Mouse (Mus musculus) lung, embryonic 14.5 days (tissue): ENCODE results near the gene Tgfbr2. TPM values are rescaled to one million over a fixed set of nuclear protein-coding genes. Genes with fewer than 3 reads are reported as not detected.

Experiments used
- ATAC-seq: fragments of 200-750 bp; cut with Nextera tagmentation; 2 replicates; pipeline ENCODE4 v1.8.0; 2017; ENCODE audit warnings: mild to moderate bottlenecking, moderate TSS enrichment, moderate library complexity; ENCODE audit not compliant: insufficient read depth
- DNase-seq: peaks from one replicate; pipeline ENCODE4 v3.0.0-alpha.2; 2015
- H3K27ac ChIP-seq: fragments of 300-500 bp; sonication (generic); 2 replicates; pipeline ENCODE4 v1.5.1; 2014; ENCODE audit warnings: low read depth, mild to moderate bottlenecking, moderate library complexity
- H3K27me3 ChIP-seq: fragments of 300-500 bp; sonication (generic); 2 replicates; pipeline ENCODE4 v1.6.1; 2014; ENCODE audit warnings: low read length, control low read depth; ENCODE audit not compliant: insufficient read depth
- H3K36me3 ChIP-seq: fragments of 300-500 bp; sonication (generic); 2 replicates; pipeline ENCODE4 v1.6.1; 2014; ENCODE audit warnings: control low read depth; ENCODE audit not compliant: insufficient read depth
- H3K4me1 ChIP-seq: fragments of 300-500 bp; sonication (generic); 2 replicates; pipeline ENCODE4 v1.6.1; 2014; ENCODE audit warnings: antibody characterized with exemption, control low read depth; ENCODE audit not compliant: insufficient read depth
- H3K4me2 ChIP-seq: fragments of 300-500 bp; sonication (generic); 2 replicates; pipeline ENCODE4 v1.6.1; 2014; ENCODE audit warnings: mild to moderate bottlenecking
- H3K4me3 ChIP-seq: fragments of 300-500 bp; sonication (generic); 2 replicates; pipeline ENCODE4 v1.5.1; 2014; ENCODE audit warnings: low read depth, low read length
- H3K9ac ChIP-seq: fragments of 300-500 bp; sonication (generic); 2 replicates; pipeline ENCODE4 v1.6.1; 2014
- H3K9me3 ChIP-seq: fragments of 300-500 bp; sonication (generic); 2 replicates; pipeline ENCODE4 v1.6.1; 2016; ENCODE audit warnings: low read depth, low read length, control low read depth
- CTCF ChIP-seq: IDR thresholded peaks from 2 replicates; pipeline ENCODE4 v1.5.1; 2016; ENCODE audit warnings: antibody characterized with exemption, low read depth
- WGBS: fragments of 180-500 bp; shearing (Covaris S2); extraction: QIAGEN DNeasy Blood & Tissue Kit; methylation state at CpG from one replicate; pipeline ENCODE4 v1.1.7; 2014; 5-methylcytosine and 5-hydroxymethylcytosine counted together
- polyA plus RNA-seq: library from polyadenylated mRNA; unstranded; fragments of >200 nt; fragmentation: Nextera tagmentation; extraction: Ambion mirVana; gene quantifications from 2 replicates; pipeline ENCODE4 v1.2.1, GENCODE M21; 2014

Gene Tgfbr2
- polyA plus RNA-seq, 1 experiment from 2014 or later, result 51.3 TPM

GRCm38 (mm10) chr9:116169067-116169466, 6.1 kb downstream of the Tgfbr2 start:
- Histone ChIP-seq H3K4me1 (peaks cover 16% of the 10 kb centered on the region), H3K9me3 (no peaks in the 10 kb centered on the region), H3K9ac (no peak overlapping the region), H3K4me2 (no peak overlapping the region), H3K4me3 (no peak overlapping the region), H3K36me3 (0 out of 2 replicates have a peak, but pooled peaks cover 3% of the 10 kb centered on the region), H3K27ac (no peak overlapping the region), H3K27me3 (no peaks in the 10 kb centered on the region)
- no peak for TF ChIP-seq CTCF
- 67% methylated on average over 6 of the region's 6 CpGs for WGBS
- no peak for ATAC-seq
- DNase-seq, result no peak

- H3K4me1 ChIP-seq, result peaks cover 12% of the 10 kb centered on the region
Measured at GRCm38 (mm10) chr9:116167304-116167880, 7.8 kb downstream of the Tgfbr2 start.

GRCm38 (mm10) chr9:116166363-116166762, 8.8 kb downstream of the Tgfbr2 start:
- H3K4me1 ChIP-seq, result peaks cover 3% of the 10 kb centered on the region; the same call in 1 of the 2 replicates
- WGBS, result 88% methylated on average over 6 of the region's 6 CpGs
- H3K27me3 ChIP-seq, result no peaks in the 10 kb centered on the region
- no peak overlapping the region for H3K27ac ChIP-seq
- 0 out of 2 replicates have a peak, but pooled peaks cover 3% of the 10 kb centered on the region for H3K36me3 ChIP-seq
- H3K9ac ChIP-seq, result no peak overlapping the region
- no peak overlapping the region for H3K4me3 ChIP-seq
- H3K9me3 ChIP-seq, result no peaks in the 10 kb centered on the region
- no peak for DNase-seq
- no peak for ATAC-seq
- TF ChIP-seq CTCF, result no peak
- H3K4me2 ChIP-seq, result no peak overlapping the region

More at GRCm38 (mm10) chr9:116167304-116167880, 7.8 kb downstream of the Tgfbr2 start:
- WGBS, result 73% methylated on average over 6 of the region's 6 CpGs
- 0 out of 2 replicates have a peak, but pooled peaks cover 3% of the 10 kb centered on the region for H3K36me3 ChIP-seq
- H3K9me3 ChIP-seq, result no peaks in the 10 kb centered on the region
- H3K27ac ChIP-seq, result no peak overlapping the region
- ATAC-seq (no peak), DNase-seq (no peak)
- no peak overlapping the region for H3K9ac ChIP-seq
- no peak overlapping the region for H3K4me3 ChIP-seq
- H3K4me2 ChIP-seq, result no peak overlapping the region
- TF ChIP-seq CTCF, result no peak
- no peaks in the 10 kb centered on the region for H3K27me3 ChIP-seq

- Histone ChIP-seq H3K9me3 (no peaks in the 10 kb centered on the region), H3K4me1 (no peaks in the 10 kb centered on the region), H3K4me2 (no peak overlapping the region), H3K9ac (no peak overlapping the region), H3K4me3 (no peak overlapping the region), H3K27ac (no peak overlapping the region), H3K36me3 (no peaks in the 10 kb centered on the region), H3K27me3 (no peaks in the 10 kb centered on the region)
- 72% methylated on average over 6 of the region's 6 CpGs for WGBS
- ATAC-seq (no peak), DNase-seq (no peak)
- TF ChIP-seq CTCF, result no peak
Measured at GRCm38 (mm10) chr9:116163883-116164282, 11.3 kb downstream of the Tgfbr2 start.

- WGBS, result 92% methylated on average over 7 of the region's 7 CpGs
Measured at GRCm38 (mm10) chr9:116162866-116163374, 12.2 kb downstream of the Tgfbr2 start.

GRCm38 (mm10) chr9:116160860-116161259, 14.3 kb downstream of the Tgfbr2 start:
- Histone ChIP-seq H3K9me3 (no peaks in the 10 kb centered on the region), H3K4me2 (no peak overlapping the region), H3K4me3 (no peak overlapping the region), H3K4me1 (peaks cover 2% of the 10 kb centered on the region; the same call in 1 of the 2 replicates), H3K36me3 (peaks cover 17% of the 10 kb centered on the region; the same call in 1 of the 2 replicates), H3K27me3 (no peaks in the 10 kb centered on the region), H3K27ac (no peak overlapping the region), H3K9ac (no peak overlapping the region)
- TF ChIP-seq CTCF, result no peak
- 74% methylated on average over 7 of the region's 7 CpGs for WGBS
- DNase-seq, result no peak
- no peak for ATAC-seq

More at GRCm38 (mm10) chr9:116162866-116163374, 12.2 kb downstream of the Tgfbr2 start:
- ATAC-seq (no peak), DNase-seq (no peak)
- Histone ChIP-seq H3K27me3 (no peaks in the 10 kb centered on the region), H3K27ac (no peak overlapping the region), H3K4me2 (no peak overlapping the region), H3K4me3 (no peak overlapping the region), H3K9me3 (no peaks in the 10 kb centered on the region), H3K4me1 (no peaks in the 10 kb centered on the region), H3K36me3 (peaks cover under 1% of the 10 kb centered on the region; the same call in 1 of the 2 replicates), H3K9ac (no peak overlapping the region)
- no peak for TF ChIP-seq CTCF

GRCm38 (mm10) chr9:116160067-116160466, 15.1 kb downstream of the Tgfbr2 start:
- Histone ChIP-seq H3K4me2 (no peak overlapping the region), H3K9me3 (no peaks in the 10 kb centered on the region), H3K27ac (no peak overlapping the region), H3K27me3 (no peaks in the 10 kb centered on the region), H3K9ac (no peak overlapping the region), H3K4me3 (no peak overlapping the region), H3K4me1 (peaks cover 2% of the 10 kb centered on the region; the same call in 1 of the 2 replicates), H3K36me3 (peaks cover 23% of the 10 kb centered on the region; the same call in 1 of the 2 replicates)
- WGBS, result 73% methylated on average over 3 of the region's 3 CpGs
- no peak for TF ChIP-seq CTCF
- no peak for DNase-seq
- no peak for ATAC-seq
